8 mouse cellular contexts compared by ENCODE assay signal in the genomic region with DNA sequence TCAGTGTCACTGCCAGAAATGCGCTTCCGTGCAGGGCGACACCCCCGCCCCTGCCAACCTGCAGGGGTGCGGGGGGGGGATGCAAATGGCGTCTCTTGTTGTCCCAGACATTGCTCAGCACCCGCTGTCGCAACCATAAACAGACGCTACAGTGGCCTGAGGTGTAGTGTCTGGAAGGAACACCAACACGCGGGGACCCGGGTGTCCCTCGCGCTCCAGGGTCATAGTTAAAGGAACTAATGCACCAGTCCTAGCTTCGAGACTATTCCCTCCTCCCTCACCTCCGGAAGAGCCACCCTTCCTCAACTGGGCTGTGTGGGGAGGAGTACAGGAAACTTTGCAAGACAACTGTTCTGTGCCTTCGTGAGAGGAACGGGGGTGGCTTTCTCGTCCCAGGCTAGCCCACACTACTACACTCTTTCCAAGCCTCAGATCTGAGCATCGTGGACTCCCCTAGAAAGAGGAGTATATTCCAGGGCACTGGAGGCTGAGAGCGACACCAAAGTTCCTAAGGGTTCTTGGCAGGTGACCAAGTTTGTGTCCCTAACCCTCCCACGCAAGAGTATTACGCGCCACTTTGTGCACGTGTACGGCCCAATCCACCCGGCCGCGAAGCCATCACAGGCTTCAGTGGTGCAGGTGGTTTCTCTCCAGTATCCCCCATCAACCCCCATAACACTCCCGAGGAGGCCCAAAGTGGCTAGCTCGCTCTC. TPM values are rescaled to one million over a fixed set of nuclear protein-coding genes. Genes with fewer than 3 reads are reported as not detected.
DNase-seq lines count a peak whose midpoint lies in the region; ATAC-seq and TF ChIP-seq lines count a peak whose summit lies in the region.

No protein-coding gene starts in this region.

- peaks cover 59% of the 10 kb centered on the region for H3K27me3 ChIP-seq in heart, embryonic 12.5 days (replicated peaks)
- no peaks in the 10 kb centered on the region for H3K27me3 ChIP-seq in kidney, postnatal 0 days (ENCODE audit: insufficient read depth, low read length)

- ATAC-seq in frontal cortex, adult (ENCODE audit: low TSS enrichment), result peak; percentile 58
- peak; percentile 25; the same call in 1 of the 2 replicates for ATAC-seq in heart, embryonic 12.5 days (ENCODE audit: insufficient number of reproducible peaks, low FRiP score)
- ATAC-seq in kidney, postnatal 0 days (replicated peaks; ENCODE audit: low FRiP score, low read depth), result no peak

- no peaks in the 10 kb centered on the region for H3K36me3 ChIP-seq in heart, embryonic 12.5 days
- H3K36me3 ChIP-seq in kidney, postnatal 0 days (ENCODE audit: insufficient read depth, low read length), result no peaks in the 10 kb centered on the region

- no peak for TF ChIP-seq POLR2A in bone marrow macrophage, adult 2 months (IDR thresholded peaks at IDR 0.05; ENCODE audit: borderline replicate concordance, low read depth, low read length)

- no peak for TF ChIP-seq CTCF in bone marrow macrophage, adult 2 months (IDR thresholded peaks at IDR 0.05; ENCODE audit: low read depth, low read length)
- TF ChIP-seq CTCF in kidney, postnatal 0 days (IDR thresholded peaks at IDR 0.05; ENCODE audit: low read depth), result no peak

- H3K9ac ChIP-seq in heart, embryonic 12.5 days, result peak overlapping the region; percentile 88
- H3K9ac ChIP-seq in kidney, postnatal 0 days (ENCODE audit: low read depth, low read length), result 0 out of 2 replicates have a peak overlapping the region, but pooled peaks have one; percentile 23

- peak overlapping the region; percentile 81 for H3K27ac ChIP-seq in bone marrow macrophage, adult 2 months (ENCODE audit: insufficient read depth, low read depth, low read length)
- H3K27ac ChIP-seq in heart, embryonic 12.5 days (ENCODE audit: poor library complexity, severe bottlenecking), result peak overlapping the region; percentile 96
- H3K27ac ChIP-seq in kidney, postnatal 0 days, result peak overlapping the region; percentile 92

- H3K9me3 ChIP-seq in heart, embryonic 12.5 days (replicated peaks), result no peaks in the 10 kb centered on the region
- H3K9me3 ChIP-seq in kidney, postnatal 0 days (replicated peaks; ENCODE audit: low read length), result no peaks in the 10 kb centered on the region

- no peak for DNase-seq in frontal cortex, postnatal 14 days (ENCODE audit: low spot score in 2 of 2)
- no peak for DNase-seq in kidney, postnatal 0 days (ENCODE audit: low spot score)
- DNase-seq in lung, postnatal 25 days (ENCODE audit: low spot score), result peak; percentile 47
- DNase-seq in spleen, postnatal 36 days (ENCODE audit: low spot score in 2 of 2), result peak; percentile 58 to 72
- no peak for DNase-seq in frontal cortex, postnatal 25 days (ENCODE audit: low spot score in 2 of 2)

- H3K4me2 ChIP-seq in heart, embryonic 12.5 days, result peak overlapping the region; percentile 75
- peak overlapping the region; percentile 69 for H3K4me2 ChIP-seq in kidney, postnatal 0 days (ENCODE audit: low read length)

- peaks cover 7% of the 10 kb centered on the region for H3K4me1 ChIP-seq in bone marrow macrophage, adult 2 months (ENCODE audit: control insufficient read depth, insufficient read depth, low read length)
- H3K4me1 ChIP-seq in heart, embryonic 12.5 days (replicated peaks), result peaks cover 21% of the 10 kb centered on the region; the same call in 1 of the 2 replicates
- 0 out of 2 replicates have a peak, but pooled peaks cover 5% of the 10 kb centered on the region for H3K4me1 ChIP-seq in kidney, postnatal 0 days (replicated peaks; ENCODE audit: insufficient read depth, low read length)

- peak overlapping the region; percentile 55 for H3K4me3 ChIP-seq in bone marrow macrophage, adult 2 months (ENCODE audit: insufficient read depth, low read length)
- H3K4me3 ChIP-seq in heart, embryonic 12.5 days, result peak overlapping the region; percentile 60
- peak overlapping the region; percentile 39 for H3K4me3 ChIP-seq in kidney, postnatal 0 days (replicated peaks; ENCODE audit: low read depth, low read length)

- 5% methylated on average over 31 of the region's 31 CpGs for WGBS in heart, embryonic 12.5 days
- 9% methylated on average over 31 of the region's 31 CpGs for WGBS in kidney, postnatal 0 days

RNA-seq across cellular contexts. Expression of a gene that starts 1.2 kb away (rescaled TPM):
- polyA plus RNA-seq in bone marrow macrophage, adult 2 months (2012; ENCODE audit: insufficient read depth, insufficient read length, missing spikeins), result 9.8 and 11.4 TPM in 2 replicates
- 20.3 and 23.4 TPM in 2 replicates for polyA plus RNA-seq in heart, embryonic 12.5 days (2016; fragmentation: Nextera tagmentation; extraction: Ambion mirVana)
- 12.2 and 12.8 TPM in 2 replicates for polyA plus RNA-seq in kidney, postnatal 0 days (2015; fragmentation: Nextera tagmentation; extraction: Ambion mirVana)

Comparison
In these comparisons a context has a peak if more than half of its experiments do, and no peak if none do; other contexts are left out.
1. DNase-seq: peak in lung, postnatal 25 days (single experiment) and spleen, postnatal 36 days (2 of 2); none in frontal cortex, postnatal 14 days (0 of 2), kidney, postnatal 0 days (single experiment) and frontal cortex, postnatal 25 days (0 of 2).
2. Peak in every context shown above with its lines, with median percentiles within 50 percentile points of each other: H3K27ac ChIP-seq and H3K4me3 ChIP-seq.